Mouse (Mus musculus): ENCODE results near the gene Ppard.

DNA sequence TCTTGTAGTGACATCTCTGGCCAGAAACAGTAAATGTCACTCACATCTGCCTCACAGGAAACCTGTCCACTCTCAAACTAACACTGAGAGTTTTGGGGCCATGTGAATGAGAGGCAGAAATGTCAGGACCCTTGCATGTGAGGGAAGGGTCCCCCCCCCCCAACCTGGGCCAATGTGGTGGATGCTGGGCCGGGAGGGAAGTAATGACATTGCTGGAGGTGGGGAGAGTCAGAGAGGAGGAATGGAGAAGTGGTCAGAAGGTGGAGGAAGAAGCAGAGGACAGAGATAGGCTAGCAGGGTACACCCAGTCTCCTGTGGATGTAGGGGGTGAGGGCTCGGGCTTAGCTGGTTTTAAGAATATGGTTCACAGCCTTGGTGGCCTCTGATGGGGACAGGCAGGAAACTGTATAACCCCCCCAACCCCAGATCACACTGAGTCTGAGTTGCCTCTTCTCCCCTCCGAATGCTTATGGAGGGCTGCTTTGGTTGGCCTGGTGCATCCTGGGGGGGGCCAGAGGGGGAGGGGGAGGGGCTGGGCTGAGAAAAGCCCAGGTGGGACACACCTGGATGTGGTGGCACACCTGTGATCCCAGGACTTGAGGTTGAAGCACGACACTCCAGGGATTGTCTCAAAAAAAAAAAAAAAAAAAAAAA lies 22.9 kb upstream of the Ppard start:
- TF ChIP-seq CTCF (IDR thresholded peaks at IDR 0.05; ENCODE audit: low read depth) = 0 out of 2 replicates have a peak, but pooled peaks have one; percentile 3
- no peak for TF ChIP-seq EP300 (IDR thresholded peaks at IDR 0.05; ENCODE audit: low read depth)
